Mouse (Mus musculus) MEL-GATA-1-ER (cell line): ENCODE data around the gene Noxred1.
"Not testable (repeated sequence)": the region's sequence is repeated elsewhere in the genome, so short reads cannot be mapped to it uniquely, and the experiment has no call there.

Experiments
- DNase-seq: peaks from one replicate; pipeline ENCODE4 v3.0.0-alpha.2; 2012; ENCODE audit warnings: low read depth; ENCODE audit errors: extremely low read depth

The Noxred1 gene

GRCm38 (mm10) chr12:87230379-87230895, 8.1 kb downstream of the Noxred1 start:
- peak; percentile 38 for DNase-seq

- no peak for DNase-seq
Observed at GRCm38 (mm10) chr12:87229633-87230032, 8.9 kb downstream of the Noxred1 start.

GRCm38 (mm10) chr12:87226801-87227200, 11.7 kb downstream of the Noxred1 start:
- no peak for DNase-seq

DNA sequence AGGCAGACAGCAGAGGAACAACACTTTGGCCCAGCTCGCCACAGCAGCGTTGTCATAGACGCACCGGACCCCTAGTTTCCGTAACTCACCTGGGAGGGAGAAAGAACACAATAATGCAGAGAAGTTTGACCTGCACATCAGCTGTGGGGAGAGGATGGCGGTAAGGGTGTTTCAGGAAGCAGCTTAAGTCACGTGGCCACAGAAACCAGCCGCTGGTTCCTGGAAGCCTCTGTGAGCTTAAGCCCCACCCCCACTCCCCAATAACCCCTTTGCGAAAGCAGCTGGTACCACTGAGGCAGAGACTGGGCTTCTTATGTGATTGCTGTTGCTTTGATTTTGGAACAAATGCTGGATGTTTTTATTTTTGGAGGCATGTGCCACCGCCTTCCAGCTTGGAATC, 13.6 kb downstream of the Noxred1 start:
- no peak for DNase-seq

DNA sequence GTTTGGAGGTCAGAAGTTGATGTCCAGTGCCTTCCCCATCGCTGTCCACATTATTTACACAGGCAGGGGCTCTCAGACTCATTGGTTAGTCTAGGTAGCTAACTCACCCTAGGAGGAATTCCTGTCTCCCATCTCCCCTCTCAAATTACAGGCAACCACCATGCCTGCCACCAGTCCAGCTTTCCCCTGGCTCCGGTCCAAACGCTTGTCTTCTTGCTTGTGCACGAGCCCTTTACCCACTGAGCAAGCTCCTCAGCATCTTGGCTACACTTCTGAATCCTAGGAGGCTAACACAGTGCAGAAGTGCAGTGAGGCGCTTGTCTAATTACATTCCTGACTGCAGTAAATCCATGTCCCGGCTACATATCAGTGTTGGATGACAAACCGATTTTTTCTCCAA, 19.2 kb downstream of the Noxred1 start:
- DNase-seq: no peak

DNA sequence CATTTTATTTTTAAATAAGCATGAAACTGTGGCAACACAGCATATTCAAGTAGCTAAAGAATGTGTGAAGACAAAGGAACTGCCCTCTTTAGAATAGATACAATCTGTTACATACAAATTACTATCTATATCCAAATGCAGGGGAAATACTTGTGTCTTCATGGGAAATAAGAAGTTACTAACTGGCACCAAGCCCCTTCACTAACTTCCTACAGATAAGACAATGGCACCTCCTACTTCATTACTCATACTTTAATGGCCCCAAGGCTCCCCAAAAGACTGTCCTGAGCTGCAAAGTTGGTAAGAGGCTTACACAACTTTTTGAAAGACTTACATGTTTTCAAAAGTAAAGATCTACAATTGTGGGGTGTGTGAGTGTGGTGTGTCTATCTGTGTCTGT, 20.9 kb downstream of the Noxred1 start:
- DNase-seq: no peak

DNA sequence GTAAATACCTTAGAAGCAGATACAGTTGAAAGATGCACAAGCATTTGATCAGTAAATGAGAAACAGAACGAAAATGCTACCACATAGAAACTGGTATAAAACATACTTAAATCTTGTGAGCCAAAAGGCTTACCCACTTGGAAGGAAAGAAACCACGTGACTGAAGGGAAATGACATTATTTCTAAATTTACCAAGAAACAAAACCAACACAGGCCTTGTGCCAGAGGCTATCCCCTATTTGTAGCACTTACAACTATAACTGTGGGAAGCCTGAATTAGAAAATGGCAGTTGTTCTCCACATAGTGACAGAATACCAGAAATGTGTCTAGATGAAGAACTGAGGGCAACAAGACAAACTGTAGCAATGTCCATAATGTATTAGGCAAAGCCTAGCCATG, 22.5 kb downstream of the Noxred1 start:
- no peak for DNase-seq

DNA sequence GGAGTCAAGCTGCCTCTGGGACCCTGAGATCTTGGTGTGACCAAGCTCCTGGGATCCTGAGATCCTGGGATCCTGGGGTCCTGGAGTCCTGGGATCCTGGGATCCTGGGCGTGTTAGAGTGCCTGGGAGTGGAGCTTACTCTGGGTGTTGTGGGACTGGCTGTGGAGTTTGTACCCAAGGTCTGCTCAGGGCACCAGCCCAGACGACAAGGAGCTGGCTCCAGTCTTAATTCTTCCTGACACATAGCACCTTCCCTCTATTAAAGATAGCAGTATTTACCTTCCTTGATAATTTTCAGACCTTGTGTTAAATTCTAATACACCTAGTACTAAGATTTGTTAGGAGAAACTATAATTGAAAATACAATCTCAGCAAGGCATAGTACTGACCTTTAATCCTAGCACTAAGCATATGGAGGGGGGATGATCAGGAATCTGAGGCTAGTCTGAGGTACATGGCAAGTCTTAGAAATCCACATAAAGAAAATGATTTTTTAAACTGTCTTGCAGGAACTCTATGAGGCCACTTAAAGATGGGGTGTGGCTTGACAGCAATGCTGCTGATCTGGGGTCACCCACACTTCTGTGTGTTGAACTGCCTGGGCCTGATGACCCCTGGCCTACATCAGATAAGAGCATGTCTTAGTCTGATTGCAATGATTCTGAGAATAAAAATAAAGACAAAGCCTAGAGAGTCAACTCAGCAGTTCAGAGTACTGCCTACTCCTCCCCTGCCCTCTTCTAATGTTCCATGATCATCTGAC, 25.5 kb downstream of the Noxred1 start:
- DNase-seq: no peak

GRCm38 (mm10) chr12:87205789-87206188, 32.7 kb downstream of the Noxred1 start:
- not testable (repeated sequence) for DNase-seq

- DNase-seq: no peak
Observed at GRCm38 (mm10) chr12:87201694-87202093, 36.8 kb downstream of the Noxred1 start.

DNA sequence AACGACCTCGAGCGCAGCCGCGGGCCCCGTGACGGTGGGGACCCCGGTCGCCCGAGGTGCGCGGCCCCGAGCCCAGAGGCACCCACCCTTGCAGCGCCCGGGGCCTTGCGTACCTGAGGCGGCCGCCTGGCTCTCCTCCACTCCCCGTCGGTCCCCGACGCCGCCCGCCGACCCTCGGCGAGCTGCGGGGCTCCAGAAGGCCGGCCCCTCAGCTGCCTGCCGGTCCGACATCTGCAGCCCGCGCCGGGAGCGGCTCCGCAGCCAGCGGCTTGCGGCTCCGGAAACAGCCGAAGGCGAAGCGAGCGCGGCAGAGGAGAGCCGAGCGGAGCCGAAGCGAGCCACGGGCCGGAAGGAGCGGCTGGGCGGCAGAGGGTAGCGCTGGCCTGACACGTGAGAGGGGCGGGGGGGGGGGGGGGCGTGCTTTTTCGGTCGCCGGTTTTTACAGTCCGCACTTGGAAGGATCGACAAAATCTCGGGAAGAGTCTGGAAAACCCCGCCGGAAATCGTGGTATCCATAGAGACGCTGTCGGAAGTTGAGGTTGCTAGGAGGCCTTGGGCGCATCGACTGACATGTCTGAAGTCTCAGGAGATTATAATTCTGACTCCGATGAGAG, 38.5 kb downstream of the Noxred1 start, which contains the start of gene Tmed8:
Gene Tmed8, minus strand, starts transcription at position 482 of the 614 bp plus-strand sequence.
- DNase-seq: peak; percentile 34

DNA sequence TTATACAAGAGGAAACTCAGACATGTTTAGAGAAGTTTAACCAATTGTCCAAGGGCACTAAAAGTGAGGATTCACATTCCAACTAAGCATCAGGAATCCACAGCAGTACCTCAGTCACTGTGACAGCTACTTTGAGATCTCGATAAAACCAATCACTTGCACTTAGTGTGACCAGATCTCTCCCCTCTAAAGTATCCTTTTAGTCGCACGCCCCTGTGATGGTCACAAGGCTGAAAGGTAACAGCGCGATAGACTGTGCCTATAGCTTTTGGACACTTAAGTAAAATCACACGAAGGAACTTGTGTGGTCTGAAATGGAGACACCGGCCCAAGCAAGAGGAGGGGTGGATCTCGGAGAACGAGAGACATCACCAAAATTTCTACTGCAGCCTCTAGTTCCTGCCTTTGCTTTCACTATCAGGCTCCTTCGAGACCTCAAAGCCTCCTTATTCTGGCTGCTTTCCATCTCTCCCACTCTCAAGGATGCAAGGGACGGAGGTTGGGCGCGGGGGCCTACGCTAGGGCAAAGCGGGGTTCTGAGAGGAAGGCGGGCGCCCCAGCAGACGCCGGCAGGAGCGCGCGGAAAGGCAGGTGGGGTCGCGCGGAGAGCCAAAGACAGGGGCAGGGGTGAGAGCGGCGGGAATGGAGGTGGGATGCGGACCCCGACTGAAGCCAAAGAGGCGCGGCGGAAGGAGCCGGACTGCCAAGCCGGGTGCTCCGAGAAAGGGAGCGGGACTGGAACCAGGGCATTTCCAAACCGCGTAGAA, 39.1 kb downstream of the Noxred1 start, which contains the start of gene Samd15:
Gene Samd15, plus strand, starts transcription at position 518 of the 767 bp plus-strand sequence.
- DNase-seq: no peak

GRCm38 (mm10) chr12:87198792-87199191, 39.7 kb downstream of the Noxred1 start:
- no peak for DNase-seq

GRCm38 (mm10) chr12:87196310-87196709, 42.2 kb downstream of the Noxred1 start:
- no peak for DNase-seq

DNA sequence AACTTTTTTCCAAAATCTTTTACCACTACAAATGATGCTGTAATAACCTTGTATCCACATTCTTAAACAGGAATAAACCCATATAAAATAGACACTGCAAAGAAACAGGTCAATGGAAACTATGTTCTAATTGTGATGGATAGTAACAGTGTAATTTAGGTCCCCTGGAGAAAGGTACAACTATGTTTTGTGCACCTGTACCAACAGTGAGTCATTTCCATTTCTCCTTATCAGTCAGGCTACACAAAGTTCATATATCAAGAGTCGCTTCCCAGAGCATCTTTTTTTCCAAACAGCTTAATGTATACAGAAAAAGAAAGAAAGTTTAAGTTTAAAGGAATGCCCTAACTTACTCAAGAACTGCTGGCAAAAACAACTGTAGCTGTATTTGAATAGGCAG, 43.5 kb downstream of the Noxred1 start:
- DNase-seq: no peak

DNA sequence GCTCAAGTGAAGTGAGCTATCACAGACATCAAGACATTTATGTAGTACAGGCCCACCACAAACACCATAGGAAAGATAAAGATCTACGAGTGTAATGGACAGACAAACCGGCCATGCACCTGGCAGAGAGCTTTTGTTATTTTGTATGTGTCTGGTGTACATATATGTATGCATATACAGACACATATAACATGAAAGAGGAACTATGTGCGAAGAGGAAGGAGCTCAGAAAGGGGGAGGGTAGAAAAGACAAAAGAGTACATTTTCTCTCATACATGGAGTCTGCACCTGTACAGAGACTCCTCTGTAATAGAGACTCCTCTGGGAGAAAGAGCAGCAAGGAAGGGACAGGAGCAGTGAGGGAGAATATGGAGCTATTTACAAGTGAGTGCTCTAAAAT, 45.5 kb downstream of the Noxred1 start:
- no peak for DNase-seq

GRCm38 (mm10) chr12:87177631-87178030, 60.9 kb downstream of the Noxred1 start:
- no peak for DNase-seq

- DNase-seq: no peak
Observed at GRCm38 (mm10) chr12:87175194-87175946, 63.2 kb downstream of the Noxred1 start.
